Mouse (Mus musculus) mammary gland, adult 2 months (tissue): ENCODE results near the gene Gm10037. TPM values are rescaled to one million over a fixed set of nuclear protein-coding genes. Genes with fewer than 3 reads are reported as not detected.

ENCODE experiments used
- polyA plus RNA-seq: library from polyadenylated mRNA; depleted of rRNA; stranded (reverse); fragments of >200 nt; gene quantifications from 2 replicates; pipeline ENCODE4 v1.2.3, GENCODE M21; 2012; ENCODE audit warnings: low replicate concordance; rRNA removed

Gene Gm10037
- 0.75 TPM in 1 of 2 replicates, not detected in the other for polyA plus RNA-seq

GRCm38 (mm10) chr13:67830911-67831336 lies at the start of gene Gm10037:
TSS of gene Gm10037 (plus strand) at chr13:67831106.

DNA sequence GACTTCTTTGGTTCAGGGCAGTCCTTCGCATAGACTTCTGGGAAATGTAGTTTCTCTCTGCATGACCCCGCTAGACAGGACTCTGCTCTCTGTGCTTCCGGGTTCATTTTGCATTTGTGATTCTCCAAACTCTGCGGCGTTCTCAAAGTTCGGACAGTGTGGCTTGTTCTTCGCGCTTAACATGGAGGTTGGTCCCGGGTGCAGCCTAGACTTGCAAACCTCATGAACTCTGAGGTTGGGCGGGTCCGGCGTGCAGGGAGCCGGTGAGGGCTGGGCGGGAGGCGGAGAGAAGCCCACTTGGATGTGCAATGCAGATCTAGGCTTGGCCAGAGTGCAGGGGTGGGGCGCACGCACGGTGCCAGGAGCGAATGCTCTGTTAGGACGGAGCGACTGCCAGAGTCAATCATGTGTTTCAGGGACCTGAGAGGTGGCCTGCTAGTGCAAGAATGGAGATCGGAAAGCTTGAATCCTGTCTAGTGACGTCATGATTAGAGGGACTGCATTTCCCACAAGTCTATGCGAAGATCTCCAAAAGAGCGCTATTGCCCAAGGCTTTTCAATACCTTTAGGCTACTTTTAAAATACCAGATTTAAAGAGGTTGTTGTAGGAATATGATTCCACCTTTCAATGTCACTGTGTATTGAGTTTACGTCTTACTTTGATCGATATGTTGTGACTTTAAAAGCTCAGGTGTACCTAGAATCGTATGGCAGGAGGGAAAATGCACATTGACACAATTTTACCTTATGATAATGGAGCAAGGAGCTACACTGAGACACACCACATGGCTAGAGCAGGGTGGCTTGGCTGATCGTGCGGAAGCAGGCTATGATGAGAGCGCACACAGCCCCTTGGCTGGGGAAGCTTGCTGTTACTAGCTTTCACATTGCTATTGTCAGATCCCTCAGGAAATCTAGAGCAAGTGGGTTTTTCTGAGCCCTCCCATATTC lies 16.9 kb upstream of the Gm10037 start, which contains the start of gene Zfp273:
Zfp273 (plus strand) TSS at position 31 of the 951 bp plus-strand sequence.

GRCm38 (mm10) chr13:67863026-67863425 lies 32.1 kb downstream of the Gm10037 start, which contains the start of gene BC048507:
TSS of gene BC048507 (plus strand) at chr13:67863326.

Other genes starting within 250 kb of the Gm10037 start
- 0.22 and 0.85 TPM in 2 replicates for gene Zfp729b, start 221.4 kb upstream of the Gm10037 start, polyA plus RNA-seq
- 0.17 TPM in 1 of 2 replicates, not detected in the other for gene Gm49345, start 193.3 kb upstream of the Gm10037 start, polyA plus RNA-seq
- gene Zfp729a, start 193.3 kb upstream of the Gm10037 start, polyA plus RNA-seq, result 0.39 and 1.6 TPM in 2 replicates
- 3.0 and 7.4 TPM in 2 replicates for gene Zfp738, start 144.0 kb upstream of the Gm10037 start, polyA plus RNA-seq
- gene Zfp65, start 101.9 kb upstream of the Gm10037 start, polyA plus RNA-seq, result 0.47 and 1.3 TPM in 2 replicates
- 0.23 and 1.5 TPM in 2 replicates for gene Zfp85, start 75.9 kb upstream of the Gm10037 start, polyA plus RNA-seq
- 0.82 and 1.5 TPM in 2 replicates for gene Zfp493, start 51.4 kb upstream of the Gm10037 start, polyA plus RNA-seq
- 0.29 and 0.85 TPM in 2 replicates for gene Zfp273, start 17.4 kb upstream of the Gm10037 start, polyA plus RNA-seq
- gene BC048507, start 32.2 kb downstream of the Gm10037 start, polyA plus RNA-seq, result not detected in 2 replicates